Mouse (Mus musculus): ENCODE results near the gene Rnf166. TPM values are rescaled to one million over a fixed set of nuclear protein-coding genes. Genes with fewer than 3 reads are reported as not detected.

The Rnf166 gene
- total RNA-seq (2021) = 10 to 100 TPM; 37.7 to 50.0 TPM
- long read RNA-seq, experiment 1, transcript Rnf166-201 (6 exons, 1,783 nt) = major isoform, 49 of 81 reads
- long read RNA-seq, experiment 1, partial matches to known transcripts = 7 of 81 reads
- long read RNA-seq, experiment 1, other reads (novel, unspliced or antisense) = 25 of 81 reads
- long read RNA-seq, experiment 2, transcript Rnf166-201 (6 exons, 1,783 nt) = major isoform, 17 of 28 reads
- long read RNA-seq, experiment 2, partial matches to known transcripts = 5 of 28 reads
- long read RNA-seq, experiment 2, other reads (novel, unspliced or antisense) = 6 of 28 reads

DNA sequence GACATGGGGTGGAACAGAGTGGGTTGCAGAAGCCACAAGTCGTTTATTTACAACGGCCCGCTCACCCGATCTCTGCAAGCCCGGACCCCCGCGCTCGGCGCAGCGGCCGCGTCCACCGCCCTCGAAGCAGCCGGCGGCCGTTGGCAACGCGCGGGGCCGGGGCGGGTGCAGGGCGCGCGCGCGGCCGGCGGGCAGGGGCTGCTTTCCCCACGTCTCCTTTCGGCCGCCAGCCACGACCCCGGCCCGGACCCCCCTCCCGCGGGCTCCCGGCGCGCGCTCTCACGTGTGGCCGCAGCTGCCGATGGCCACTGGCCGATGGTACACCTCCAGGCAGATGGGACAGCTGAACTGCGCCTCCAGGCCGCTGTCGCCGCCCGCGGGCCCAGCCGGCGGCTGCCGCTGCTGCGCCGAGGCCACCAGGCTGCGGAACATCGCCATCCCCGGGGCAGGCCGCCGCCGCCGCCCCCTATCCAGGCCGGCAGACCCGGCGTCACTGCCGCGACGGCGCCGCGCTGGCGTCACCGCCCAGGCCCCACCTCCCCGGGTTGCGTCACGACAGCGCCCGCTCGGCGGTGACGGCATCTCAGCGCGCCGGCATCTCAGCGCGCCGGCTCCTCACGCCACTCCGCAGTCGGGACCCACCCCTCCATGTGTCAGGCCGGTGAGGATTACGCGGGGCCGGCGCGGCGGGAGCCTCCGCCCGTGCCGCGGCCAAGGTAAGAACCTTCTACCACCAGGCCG lies at the start of gene Rnf166, which contains the start of gene Ctu2:
Gene Rnf166, minus strand, starts transcription at position 485 of the 741 bp plus-strand sequence.
Gene Ctu2, plus strand, starts transcription at position 564 of the 741 bp plus-strand sequence.
- DNase-seq (ENCODE audit: low spot score in 2 of 2) = peak; percentile 92 to 95

DNA sequence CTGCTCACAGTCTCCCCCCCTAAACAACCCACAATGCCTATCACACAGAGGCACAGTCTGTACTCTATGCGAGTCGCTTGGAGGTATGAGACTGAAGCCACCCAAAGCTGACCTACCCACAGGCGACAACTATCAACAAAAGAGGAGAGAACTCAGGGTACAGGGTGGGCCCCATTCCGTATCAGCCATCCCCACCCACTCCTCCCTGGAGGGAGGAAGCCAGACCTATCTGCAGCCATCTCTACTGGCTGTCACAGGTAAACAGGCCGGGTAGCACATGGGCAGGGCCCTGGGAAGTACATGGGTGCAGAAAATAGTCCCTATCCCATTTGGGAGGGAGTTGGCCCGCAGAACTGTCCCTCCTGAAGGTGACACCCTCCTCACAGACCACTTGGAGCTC lies 49.1 kb upstream of the Rnf166 start:
- DNase-seq (ENCODE audit: low spot score in 2 of 2) = no peak

DNA sequence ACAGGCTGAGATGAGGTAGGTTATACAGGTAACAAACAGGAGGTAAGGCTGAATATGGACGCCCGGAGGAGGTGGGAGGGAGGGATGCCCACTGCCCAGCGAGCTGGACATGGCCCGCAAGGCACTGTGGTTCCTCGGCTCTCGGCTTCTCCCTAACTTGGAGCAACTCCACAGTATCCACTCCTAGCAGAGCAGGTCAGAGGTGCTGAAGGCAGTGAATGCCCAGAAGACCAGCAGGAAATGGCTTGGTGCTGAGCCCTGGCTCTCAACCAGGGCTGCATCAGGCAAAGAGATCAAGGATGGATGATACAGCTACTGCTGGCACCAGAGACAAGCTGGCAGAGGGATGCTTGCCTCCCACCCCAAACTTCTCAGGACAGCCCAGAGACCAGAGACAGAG lies 48.6 kb upstream of the Rnf166 start:
- DNase-seq (ENCODE audit: low spot score in 2 of 2) = no peak

DNA sequence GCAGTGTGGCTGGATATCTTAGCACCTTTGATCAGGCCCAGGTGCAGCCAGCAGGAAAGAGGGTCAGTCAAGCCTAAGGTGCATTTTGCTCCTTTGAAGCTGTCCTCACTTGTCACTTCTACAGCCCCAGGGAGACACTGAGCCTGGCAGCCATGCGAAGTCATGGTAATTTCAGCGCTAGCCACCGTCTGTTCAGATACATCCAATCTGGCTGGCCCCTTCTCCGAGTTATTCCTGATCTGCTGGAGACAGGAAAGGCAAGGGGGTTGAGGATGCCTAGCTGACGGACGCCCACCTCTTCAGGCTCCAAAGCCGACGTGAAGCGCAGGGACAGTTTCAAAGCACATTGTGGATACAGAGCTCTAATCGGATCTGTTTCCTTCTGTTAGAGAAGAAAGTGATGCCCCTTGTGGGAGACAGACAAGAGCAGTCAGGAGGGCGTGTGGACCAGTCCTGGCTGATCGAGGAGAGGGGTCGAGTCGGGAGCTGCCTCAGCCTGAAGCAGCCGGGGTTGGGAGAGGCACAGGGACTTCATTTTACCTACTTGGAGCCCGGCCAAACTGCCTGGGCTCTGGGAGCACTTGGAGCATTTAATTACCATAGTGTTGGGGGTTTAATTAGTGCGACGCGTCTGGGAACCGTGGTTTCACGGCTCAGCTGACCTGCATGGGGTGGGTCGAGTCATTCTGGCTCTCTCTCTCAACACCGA lies 47.9 kb upstream of the Rnf166 start:
- peak in 1 of 2 experiments; percentile 28 for DNase-seq (ENCODE audit: low spot score in 2 of 2)

DNA sequence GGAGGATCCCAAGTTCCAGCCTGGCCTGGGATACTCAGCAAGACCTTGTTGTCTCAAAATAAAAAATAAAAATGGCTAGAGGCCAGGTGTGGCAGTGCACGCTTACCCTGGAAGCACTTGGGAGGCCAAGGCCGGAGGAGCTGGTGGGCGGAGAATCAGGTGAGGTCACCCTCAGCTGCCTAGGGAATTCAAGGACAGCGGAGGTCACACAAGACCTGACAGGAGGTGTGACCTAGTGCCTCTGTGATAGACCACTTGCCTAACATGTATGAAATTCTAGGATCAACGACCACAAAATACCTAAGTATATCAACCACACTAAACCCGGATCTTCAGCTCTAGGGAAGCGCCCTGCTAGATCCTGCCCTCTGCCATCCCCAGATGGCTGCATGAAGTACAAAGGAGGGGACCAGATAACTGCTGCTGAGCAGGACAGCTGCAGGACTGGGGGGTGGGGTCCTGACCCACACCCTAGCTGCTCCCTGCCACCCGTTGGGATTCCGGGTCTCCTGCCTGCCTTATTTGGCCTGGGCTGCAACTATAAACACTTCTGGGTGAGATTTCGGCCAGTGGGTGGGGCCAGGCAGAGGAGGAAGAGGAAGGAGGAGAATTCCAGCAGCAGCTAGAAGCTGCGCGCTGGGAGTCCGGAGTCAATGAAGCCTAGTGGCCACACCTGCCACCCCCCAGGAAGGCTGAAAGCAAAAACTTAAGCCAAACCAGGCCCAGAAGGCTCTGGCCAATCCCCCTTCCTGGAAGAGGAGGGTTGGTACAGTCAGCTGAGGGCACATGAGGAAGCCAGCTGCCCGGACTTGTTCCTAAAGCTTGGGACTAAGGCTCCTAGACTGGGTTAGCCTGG lies 47.2 kb upstream of the Rnf166 start:
- DNase-seq (ENCODE audit: low spot score in 2 of 2) = no peak

DNA sequence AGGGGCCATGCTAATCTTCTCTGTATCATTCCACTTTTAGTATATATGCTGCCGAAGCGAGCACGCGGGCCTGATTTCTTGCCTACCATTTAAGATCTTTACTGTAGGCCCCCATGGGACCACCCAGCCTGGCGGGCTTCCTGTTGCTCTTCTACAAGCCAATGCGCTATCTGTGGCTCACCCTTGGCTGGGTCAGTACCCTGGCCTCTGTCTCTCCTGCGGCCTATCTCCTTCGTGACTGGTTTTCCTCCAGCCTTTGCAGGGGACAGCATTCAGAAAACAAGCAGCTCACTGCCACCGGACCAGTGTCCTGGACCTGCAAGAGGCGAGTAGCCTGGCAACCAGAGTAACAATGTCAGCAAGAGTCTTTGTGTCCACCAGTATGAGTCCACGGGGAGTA lies 44.7 kb upstream of the Rnf166 start:
- DNase-seq (ENCODE audit: low spot score in 2 of 2) = no peak

DNA sequence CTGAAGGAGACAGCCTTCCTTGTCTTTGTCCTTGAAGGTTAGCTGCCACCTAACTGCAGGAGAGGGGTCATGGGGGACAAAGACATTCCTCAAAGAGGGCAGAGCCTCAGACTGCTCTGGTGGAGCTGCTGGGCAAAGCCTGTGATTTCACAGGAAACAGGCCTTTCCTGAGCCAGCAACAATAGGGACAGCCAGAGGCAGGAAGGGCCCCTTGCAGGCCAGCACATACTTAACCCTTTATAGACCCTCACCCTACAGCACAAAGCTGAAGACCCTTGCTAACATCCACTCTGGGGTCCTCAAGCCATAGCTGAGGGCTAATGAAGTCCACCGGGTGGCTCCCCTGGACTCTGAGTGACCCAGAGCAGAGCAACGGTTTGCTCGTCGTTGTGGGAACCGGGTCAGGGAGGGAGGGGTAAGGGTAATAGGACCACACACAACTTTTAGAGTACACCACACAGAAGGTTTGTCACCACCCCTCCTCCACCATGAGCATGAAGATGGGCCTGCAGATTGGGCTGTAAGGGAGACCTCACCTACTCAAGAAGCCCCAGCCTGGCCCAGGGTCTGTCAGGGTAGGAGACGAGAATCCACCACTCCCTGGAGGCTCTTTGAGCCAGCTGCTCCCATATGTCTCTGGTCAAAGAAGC lies 41.8 kb upstream of the Rnf166 start:
- no peak for DNase-seq (ENCODE audit: low spot score in 2 of 2)

DNA sequence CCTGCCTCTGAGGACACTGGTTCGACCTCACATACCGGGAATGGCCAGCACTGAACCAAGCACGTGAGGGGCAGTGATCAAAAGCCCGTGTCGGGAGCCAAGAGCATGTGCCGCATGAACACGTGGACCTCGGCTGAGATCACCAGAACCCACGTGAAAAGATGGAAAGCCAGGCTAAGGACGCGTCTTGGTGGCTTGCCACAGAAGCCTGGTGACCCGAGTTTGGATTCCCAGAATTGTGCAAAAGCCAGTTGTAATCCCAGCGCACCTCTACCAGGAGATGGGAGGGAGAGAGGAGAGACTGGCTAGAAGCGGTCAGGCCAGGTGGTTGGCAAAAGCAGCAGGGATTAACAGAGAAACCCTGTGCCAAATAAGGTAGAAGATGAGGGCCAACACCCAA lies 39.8 kb upstream of the Rnf166 start:
- DNase-seq (ENCODE audit: low spot score in 2 of 2) = no peak

DNA sequence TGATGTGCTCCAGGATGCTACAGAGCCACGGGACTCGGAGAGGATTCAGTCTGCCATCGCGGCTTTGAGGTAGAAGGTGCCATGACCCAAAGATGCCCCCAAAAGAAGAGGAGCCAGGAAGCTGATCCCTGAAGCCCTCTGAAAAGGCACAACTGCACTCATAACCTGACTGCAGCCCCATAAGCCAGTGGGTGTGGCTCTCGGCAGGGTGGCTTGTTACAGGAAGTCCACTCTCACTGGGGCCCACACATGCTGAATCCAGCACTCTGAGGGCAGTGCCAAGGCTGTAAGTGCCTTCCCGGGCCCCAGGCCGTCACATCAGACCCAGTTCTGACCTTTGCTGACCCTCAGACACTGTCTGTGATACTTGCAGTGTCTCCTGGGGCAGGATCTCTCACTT lies 36.5 kb upstream of the Rnf166 start:
- no peak for DNase-seq (ENCODE audit: low spot score in 2 of 2)

DNA sequence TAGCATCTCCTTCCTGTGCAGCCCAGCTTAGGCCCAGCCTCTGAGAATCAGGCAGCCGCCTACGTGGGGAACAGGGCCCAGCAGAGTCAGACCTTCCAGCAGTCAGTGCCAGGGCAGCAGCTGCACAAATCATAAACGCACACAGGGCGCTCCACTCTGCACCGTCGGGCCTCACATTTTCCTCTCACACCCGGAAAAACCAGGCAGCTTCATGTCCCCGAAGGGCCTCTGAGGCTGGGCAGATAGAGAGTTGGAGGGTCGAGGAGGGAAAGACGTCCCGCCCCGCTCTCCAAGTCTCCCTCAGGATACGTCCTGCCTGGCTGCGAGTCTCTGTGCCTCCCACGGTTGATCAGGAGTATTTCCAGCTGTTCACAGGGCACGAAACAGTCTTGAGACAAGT lies 35.7 kb upstream of the Rnf166 start:
- DNase-seq (ENCODE audit: low spot score in 2 of 2) = no peak

DNA sequence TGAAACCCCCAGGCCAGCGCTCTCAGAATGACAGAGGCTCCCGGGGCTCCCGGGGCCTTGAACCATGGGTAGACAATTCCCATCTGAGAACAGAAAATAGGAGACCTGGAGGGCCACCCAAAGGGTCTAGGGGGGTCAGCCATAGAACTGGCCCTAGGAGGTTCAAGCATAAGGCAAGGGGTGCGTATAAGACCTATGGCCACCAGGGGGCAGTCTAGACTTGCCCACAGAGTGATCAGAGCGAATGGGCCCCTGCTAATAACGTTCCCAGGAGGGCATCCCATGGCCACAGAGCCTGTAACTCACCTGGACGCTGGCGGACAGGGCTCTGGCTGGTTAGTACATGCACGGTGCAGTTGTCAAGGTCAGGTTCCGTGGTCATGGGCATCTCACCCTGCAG lies 25.0 kb upstream of the Rnf166 start:
- DNase-seq (ENCODE audit: low spot score in 2 of 2) = peak; percentile 62 to 76

DNA sequence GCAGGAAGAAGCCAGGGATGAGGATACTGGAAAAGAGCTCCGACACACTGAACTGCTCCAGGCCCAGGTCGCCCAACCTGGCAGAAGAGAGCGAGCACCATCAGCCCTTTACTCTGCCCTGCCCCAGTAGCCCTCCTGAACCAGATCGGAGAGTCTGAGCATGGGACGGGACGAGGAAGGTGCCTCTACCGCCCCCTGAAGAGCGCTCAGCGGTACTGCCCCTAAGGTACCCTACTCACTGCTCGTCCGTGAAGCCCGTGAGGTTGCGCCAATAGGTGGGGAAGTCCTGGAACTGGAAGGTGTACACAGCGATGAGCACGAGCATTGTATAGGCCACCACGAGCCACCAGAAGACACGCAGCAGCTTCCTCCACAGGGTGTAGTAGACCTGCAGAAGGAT lies 22.0 kb upstream of the Rnf166 start:
- no peak for DNase-seq (ENCODE audit: low spot score in 2 of 2)

DNA sequence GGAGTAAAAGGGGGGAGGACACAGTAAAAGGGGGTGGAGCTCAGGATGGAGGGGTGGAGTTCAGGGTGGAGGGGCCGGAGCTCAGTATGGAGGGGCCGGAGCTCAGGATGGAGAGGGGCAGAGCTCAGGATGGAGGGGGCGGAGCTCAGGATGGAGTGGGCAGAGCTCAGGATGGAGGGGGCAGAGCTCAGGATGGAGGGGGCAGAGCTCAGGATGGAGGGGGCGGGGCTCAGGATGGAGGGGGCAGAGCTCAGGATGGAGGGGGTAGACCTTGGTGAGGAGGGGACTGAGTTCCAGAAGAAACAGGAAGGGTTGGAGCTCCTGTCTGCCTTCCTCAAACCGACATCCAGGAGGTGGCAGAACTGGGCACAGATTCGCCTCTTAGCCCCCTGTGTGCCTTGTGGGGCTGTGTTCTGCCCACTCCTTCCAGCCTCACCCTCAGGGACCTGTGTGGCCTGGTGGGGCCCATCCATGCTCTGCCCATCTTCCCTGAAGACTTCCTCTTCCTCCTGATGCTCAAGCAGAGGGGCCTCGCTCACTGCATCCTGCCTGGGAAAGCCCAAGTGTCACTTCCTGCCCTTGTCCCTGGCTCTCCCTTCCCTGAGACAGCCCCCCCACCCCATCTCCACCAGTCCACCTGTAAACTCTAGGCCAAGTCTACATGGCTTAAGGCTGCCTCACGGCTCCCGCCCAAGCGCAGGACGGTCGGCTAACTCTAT lies 21.3 kb upstream of the Rnf166 start:
- no peak for DNase-seq (ENCODE audit: low spot score in 2 of 2)

DNA sequence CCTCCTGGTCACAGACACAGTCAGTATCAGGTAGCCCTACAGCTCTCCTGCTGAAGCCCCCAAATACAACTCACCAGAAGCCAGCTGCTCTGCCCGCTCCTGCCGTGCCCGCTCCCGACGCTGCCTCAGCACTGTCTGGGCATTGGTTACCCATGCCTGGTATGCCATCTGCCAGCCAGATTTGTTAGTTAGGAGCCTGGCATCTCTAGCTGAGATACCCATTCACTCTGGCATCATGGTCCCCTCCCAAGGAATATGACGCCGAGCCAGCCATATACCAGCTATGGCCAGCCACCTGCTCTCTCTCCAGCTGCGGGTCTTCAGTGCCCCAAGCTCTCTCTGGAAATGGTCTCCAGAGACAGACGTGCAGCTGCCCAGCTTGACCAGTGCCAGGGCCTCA lies 12.5 kb upstream of the Rnf166 start:
- DNase-seq (ENCODE audit: low spot score in 2 of 2) = no peak

DNA sequence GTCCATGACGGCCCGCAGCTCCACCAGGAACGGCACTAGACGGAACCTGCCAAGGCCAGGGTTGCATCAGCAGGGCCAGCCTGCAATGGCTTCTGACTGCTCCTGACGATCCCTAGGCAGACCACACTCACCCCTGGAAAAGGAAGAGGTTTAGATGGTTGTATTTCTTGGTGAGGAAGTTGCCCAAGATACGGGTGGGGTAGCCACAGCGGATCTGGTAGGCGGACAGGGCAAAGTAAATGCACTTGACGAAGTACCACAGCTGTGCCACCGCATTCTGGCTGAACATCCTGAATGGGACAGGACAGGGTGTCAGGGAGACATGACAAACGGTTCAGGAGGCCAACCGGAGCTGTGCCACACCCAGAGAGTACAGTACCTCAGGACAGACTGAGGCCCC lies 9.0 kb upstream of the Rnf166 start:
- DNase-seq (ENCODE audit: low spot score in 2 of 2) = no peak

DNA sequence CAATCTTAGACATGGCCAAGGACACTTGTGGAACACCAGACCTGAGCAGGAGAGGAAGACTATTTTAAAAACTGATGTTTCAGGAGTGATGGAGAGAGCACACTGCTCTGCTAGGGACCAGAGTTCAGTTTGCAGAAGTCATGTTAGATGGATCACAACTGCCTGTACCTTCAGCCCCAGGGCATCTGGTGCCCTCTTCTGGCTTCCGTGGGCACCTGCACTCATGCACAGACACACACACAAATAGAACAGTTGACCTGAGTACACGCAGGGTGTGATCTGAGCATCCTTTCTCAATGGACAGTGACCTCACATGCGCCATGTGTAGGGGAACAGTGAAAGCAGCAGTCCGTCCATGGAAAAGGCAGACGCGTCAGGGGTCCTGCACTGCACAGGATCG lies 8.0 kb upstream of the Rnf166 start:
- DNase-seq (ENCODE audit: low spot score in 2 of 2) = no peak

DNA sequence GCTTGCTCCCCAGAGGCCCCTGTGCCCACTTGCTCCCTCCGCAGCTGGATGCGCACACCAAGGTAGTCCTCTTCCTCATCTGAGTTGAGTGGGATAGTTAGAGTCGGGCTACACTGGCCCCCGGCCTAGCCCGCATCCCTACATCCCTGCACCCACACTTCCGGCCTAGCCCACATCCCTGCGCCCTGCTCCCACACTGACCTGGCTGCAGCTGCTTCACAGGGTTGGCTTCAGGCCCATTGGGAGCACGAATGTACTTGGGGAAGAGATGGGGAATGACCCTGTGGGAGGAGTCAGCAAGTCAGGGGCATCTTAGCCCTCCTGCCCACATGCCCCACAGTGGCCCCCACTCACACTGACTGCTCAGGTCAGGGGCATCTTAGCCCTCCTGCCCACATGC lies 6.6 kb upstream of the Rnf166 start:
- no peak for DNase-seq (ENCODE audit: low spot score in 2 of 2)

DNA sequence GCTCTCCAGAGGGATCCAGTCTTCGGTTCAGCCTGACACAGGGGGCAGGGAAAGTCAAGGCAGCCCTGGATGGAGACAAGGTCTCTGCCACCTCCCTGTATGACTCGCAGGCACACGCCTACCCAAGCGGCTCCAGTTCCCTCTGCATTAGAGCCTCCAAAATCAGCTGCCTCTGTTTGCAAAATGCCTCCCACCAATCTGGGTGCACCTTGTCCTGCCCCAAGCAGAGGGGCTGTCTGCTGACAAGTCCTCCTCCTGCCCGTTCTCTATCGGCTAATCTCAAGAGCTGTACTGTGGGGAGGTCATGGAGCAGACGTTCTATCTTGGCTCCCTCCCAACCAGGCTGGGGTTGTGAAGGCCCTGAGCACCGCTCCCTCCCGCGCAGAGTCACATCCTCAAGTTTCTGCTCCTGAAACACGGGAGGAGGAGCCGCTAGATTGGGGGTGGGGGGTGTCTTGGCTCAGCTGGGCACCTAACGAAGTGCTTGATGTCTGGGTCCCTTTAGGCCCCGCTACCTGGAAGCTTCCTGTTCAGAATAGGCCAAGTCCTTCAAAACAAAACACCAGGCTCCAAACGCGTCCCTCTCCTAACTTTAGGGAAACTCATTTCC lies 808 bp downstream of the Rnf166 start:
- peak; percentile 18 to 45 for DNase-seq (ENCODE audit: low spot score in 2 of 2)

DNA sequence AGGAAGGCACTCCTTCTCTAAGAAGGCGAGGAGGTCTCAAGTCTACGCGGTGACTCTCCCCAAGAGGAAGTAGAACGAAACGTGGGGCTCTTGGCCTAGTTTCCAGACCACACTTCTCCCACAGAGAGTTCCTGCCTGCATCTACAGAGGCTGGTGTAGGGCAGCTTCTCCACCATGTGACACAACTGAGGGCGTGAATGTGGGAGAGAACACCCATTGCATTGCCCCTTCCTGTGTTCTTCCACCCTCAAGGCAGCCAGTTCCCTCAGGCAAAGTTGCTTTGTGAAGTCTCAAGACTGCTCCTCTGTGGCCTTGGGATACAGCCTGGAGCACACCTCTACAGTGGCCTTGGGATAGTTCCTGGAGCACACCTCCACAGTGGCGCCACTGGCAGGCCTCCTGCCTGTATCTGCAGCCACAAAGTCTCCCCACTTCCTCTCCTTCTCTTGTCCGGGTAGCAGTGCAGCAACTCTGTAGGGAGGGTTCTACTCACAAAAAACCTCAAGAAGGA lies 1.9 kb downstream of the Rnf166 start:
- DNase-seq (ENCODE audit: low spot score in 2 of 2) = no peak

All from left cerebral cortex, adult 18-20 months (tissue).